Mouse (Mus musculus): ENCODE data around the gene Gucd1. TPM values are rescaled to one million over a fixed set of nuclear protein-coding genes. Genes with fewer than 3 reads are reported as not detected.
"Not testable (repeated sequence)": the region's sequence is repeated elsewhere in the genome, so short reads cannot be mapped to it uniquely, and the experiment has no call there.

Gucd1 gene
- total RNA-seq, 2 experiments from 2014 or later: 40.4 to 60.3 TPM

GRCm38 (mm10) chr10:75510446-75510845, 7.3 kb downstream of the Gucd1 start:
- DNase-seq: peak; percentile 43
- intact Hi-C loops (cut with DNase I; ENCODE audit: low total_unique reads): no loop called here

GRCm38 (mm10) chr10:75505928-75506327, 11.8 kb downstream of the Gucd1 start:
- intact Hi-C loops (cut with DNase I; ENCODE audit: low total_unique reads): not testable (repeated sequence)

GRCm38 (mm10) chr10:75505130-75505495, 12.7 kb downstream of the Gucd1 start:
- DNase-seq: no peak
- intact Hi-C loops (cut with DNase I; ENCODE audit: low total_unique reads): no loop called here

More at GRCm38 (mm10) chr10:75505928-75506327, 11.8 kb downstream of the Gucd1 start:
- DNase-seq: not testable (repeated sequence)

DNA sequence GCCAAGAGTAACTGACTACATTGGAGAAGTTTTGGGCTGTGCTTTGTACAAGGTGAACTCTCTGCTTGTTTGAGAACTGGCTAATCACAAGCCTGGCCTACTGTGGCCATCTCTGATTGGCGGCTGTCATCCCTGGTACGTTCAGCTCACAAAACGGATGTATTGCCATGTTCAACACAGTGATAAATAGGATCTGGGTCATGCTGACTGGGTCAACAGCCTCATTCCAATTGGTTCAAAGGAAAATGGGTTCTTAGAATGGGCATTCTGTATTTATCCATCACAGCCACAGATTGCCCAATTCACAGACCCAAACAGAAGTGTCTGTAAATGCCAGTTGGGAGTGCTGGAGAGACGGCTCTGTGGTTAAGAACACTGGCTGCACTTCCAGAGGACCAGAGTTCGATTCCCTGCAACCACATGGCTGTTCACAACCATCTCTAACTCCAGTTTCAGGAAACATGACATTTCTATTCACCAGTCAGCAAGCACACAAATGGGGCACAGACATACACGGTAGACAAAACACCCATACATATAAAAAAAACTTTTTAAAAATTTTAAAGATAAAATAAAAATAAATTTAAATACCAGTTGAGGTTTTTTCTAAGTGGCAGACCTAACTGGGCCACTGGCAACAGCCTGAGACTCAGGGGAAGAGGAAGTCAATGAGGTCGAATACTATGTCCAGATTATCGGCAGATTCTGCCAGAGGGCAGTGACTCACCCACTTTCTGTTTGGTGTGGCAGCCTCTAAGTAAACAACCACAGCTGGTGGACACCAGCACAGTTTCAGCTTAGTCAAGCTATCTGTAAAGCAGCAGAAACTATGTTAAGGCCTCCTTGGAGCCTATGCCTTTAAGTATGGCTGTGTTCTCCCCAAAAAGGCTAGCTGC, 13.3 kb downstream of the Gucd1 start:
- intact Hi-C loops (cut with DNase I; ENCODE audit: low total_unique reads): no loop called here
- DNase-seq: no peak

GRCm38 (mm10) chr10:75503692-75504091, 14.1 kb downstream of the Gucd1 start:
- intact Hi-C loops (cut with DNase I; ENCODE audit: low total_unique reads): no loop called here
- no peak for DNase-seq

DNA sequence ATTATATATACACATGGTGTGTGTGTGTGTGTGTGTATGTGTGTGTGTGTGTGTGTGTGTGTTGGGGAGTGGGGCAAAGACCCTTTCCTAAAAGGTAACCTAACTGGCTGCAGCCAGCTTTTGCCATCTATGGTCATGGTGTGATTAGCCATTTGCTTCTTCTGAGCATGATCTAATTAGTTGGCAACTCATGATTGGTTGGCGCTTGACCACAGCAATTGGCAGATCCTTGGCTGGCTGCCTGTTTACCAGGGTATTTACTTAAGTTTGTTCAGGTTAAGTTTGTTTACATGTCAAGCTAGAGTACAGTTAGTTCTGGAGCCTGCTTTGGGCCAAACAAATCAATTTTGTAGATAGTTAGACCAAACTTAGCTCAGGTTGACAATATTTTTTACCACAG, 16.1 kb downstream of the Gucd1 start:
- no peak for DNase-seq
- intact Hi-C loops (cut with DNase I; ENCODE audit: low total_unique reads): no loop called here

GRCm38 (mm10) chr10:75500345-75500744, 17.4 kb downstream of the Gucd1 start:
- intact Hi-C loops (cut with DNase I; ENCODE audit: low total_unique reads): no loop called here

GRCm38 (mm10) chr10:75499791-75500190, 18.0 kb downstream of the Gucd1 start:
- intact Hi-C loops (cut with DNase I; ENCODE audit: low total_unique reads): no loop called here
- no peak for DNase-seq

More at GRCm38 (mm10) chr10:75500345-75500744, 17.4 kb downstream of the Gucd1 start:
- no peak for DNase-seq

- DNase-seq; intact Hi-C loops (cut with DNase I; ENCODE audit: low total_unique reads): not testable (repeated sequence)
Observed at GRCm38 (mm10) chr10:75499214-75499613, 18.6 kb downstream of the Gucd1 start.

GRCm38 (mm10) chr10:75495921-75496320, 21.9 kb downstream of the Gucd1 start:
- intact Hi-C loops (cut with DNase I; ENCODE audit: low total_unique reads): no loop called here
- no peak for DNase-seq

GRCm38 (mm10) chr10:75495304-75495703, 22.5 kb downstream of the Gucd1 start:
- intact Hi-C loops (cut with DNase I; ENCODE audit: low total_unique reads): no loop called here
- DNase-seq: no peak

DNA sequence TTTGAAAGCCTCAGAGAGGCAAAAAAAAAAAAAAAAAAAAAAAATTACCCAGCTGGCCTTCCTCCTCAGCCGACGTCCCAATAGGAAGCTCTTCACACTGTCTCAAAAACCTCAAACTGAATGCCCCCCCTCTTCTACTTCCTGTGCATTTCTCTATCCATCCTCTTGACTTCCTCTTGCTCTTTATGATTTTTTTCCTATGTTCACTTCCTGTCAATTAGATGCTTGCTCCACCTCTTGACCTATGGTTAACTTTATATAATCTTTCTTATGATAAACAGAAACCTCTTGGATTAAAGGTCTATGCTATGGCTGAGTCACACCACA, 25.9 kb downstream of the Gucd1 start:
- intact Hi-C loops (cut with DNase I; ENCODE audit: low total_unique reads): no loop called here
- no peak for DNase-seq

DNA sequence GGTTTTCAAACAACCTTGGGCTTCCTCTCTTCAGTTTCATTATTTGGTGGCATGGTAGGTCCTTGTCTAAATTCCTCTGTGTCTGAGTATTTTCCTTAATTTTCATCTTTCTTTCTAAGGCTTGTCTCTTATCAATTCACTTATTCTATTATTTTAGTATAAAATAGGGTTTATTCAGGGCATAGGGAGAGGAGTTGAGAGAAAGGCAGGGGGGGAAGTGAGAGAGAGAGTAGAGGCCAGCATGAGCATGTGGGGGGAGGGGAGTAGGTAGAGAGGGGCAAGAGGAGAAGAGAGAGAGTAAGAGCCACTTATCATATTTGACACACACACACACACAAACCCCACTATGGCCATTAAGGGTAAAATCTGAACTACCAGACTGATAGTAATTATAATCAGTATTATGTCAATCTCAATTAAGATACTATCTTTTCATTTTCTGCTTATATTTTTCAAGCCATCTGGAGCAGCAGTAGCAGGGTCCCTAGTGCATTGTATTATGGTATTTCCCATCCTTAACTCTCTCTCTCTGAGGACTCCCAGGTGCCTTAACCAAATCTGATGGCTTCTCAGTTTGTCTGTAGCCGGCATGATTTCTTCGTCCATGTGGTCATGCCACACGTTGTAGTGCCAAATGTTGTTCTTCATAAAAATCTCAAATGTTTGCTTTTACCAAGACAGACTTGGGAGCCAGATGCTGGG, 26.4 kb downstream of the Gucd1 start:
- intact Hi-C loops (cut with DNase I; ENCODE audit: low total_unique reads): no loop called here
- DNase-seq: no peak

DNA sequence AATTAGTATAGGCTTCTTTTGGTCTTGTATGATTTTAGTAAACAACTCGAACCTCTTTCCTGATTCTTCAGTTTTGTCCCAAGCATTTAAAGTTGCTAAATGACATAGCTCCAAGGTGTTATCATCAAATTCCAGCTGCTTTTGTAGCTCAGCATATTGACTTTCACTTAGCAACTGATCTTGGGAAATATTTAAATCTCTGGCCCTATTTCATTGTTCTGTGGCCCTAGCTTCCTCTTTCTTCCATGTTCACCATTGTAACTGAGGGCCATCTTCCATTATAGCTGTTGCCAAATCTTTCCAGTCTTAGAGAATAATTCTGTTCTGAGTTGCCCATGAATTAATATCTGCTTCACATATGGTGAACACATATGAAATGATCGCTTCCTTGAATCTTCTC, 27.0 kb downstream of the Gucd1 start:
- intact Hi-C loops (cut with DNase I; ENCODE audit: low total_unique reads): no loop called here
- DNase-seq: no peak

GRCm38 (mm10) chr10:75489522-75489921, 28.2 kb downstream of the Gucd1 start:
- DNase-seq: no peak
- intact Hi-C loops (cut with DNase I; ENCODE audit: low total_unique reads): loop anchor here (5.0 to 10.0 kb wide), 3 partner anchors 47 to 215 kb away; partner anchors contain the start of gene Adora2a

DNA sequence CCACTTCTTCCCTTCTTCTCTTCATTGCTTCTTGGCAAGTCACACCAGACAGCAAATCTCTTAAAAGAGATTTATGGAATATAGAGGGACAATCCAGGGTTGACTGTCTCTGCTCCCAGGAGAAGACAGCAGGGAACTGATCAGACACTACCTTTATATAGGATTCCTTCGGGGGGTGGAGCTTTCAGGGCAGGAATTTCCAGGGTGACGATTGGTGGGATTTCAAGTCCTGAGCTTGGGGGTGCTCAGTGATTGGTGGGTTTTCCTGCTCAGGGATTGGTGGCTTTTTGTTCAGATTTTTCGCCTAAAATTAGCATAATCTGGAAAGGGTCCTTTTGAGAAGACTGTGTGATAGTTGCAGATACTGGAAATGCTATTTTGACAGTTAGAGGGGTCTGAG, 30.6 kb downstream of the Gucd1 start:
- intact Hi-C loops (cut with DNase I; ENCODE audit: low total_unique reads): loop anchor here (5.0 to 10.0 kb wide), 3 partner anchors 45 to 212 kb away; partner anchors contain the start of gene Adora2a
- DNase-seq: no peak

GRCm38 (mm10) chr10:75486086-75486979, 31.4 kb downstream of the Gucd1 start:
- DNase-seq: peak; percentile 71
- intact Hi-C loops (cut with DNase I; ENCODE audit: low total_unique reads): loop anchor here (5.0 to 10.0 kb wide), 3 partner anchors 44 to 212 kb away; partner anchors contain the start of gene Adora2a

GRCm38 (mm10) chr10:75484767-75485166, 33.0 kb downstream of the Gucd1 start:
- intact Hi-C loops (cut with DNase I; ENCODE audit: low total_unique reads): loop anchor here (5.0 to 10.0 kb wide), 3 partner anchors 42 to 210 kb away; partner anchors contain the start of gene Adora2a

DNA sequence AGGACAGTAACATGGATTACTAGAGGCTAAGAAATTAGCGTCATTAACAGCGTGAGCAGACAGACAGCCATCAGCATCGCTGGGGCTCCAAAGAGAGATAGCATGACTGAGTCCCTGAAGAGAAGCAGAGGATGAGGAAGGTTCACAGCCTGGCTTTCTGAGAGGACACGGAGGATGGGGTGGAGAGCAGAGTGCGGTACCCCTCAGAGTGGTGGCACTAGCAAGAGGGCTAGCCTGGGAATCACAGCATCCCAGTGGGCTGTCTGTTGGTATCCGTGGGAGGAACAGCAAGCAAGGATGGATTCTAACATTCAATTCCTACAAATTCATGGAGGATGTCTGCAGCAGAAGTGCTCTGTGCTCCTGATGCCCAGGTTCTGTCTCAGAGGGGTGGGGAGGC, 33.7 kb downstream of the Gucd1 start:
- DNase-seq: no peak
- intact Hi-C loops (cut with DNase I; ENCODE audit: low total_unique reads): loop anchor here (10.0 kb wide), 1 partner anchor 209 kb away; no protein-coding TSS in a partner anchor

More at GRCm38 (mm10) chr10:75484767-75485166, 33.0 kb downstream of the Gucd1 start:
- DNase-seq: no peak

Data from gastrocnemius, postnatal 14 days (tissue).